Mouse (Mus musculus) spleen, postnatal 10 days (tissue): ENCODE measurements around the gene Ablim1.

Source experiments
- DNase-seq, 2 experiments: peaks; one replicate each; pipeline ENCODE4 v3.0.0; 2021 to 2022; ENCODE audit warnings: low spot score in 2 of 2

Gene Ablim1

GRCm38 (mm10) chr19:57314346-57315012 lies at the start of gene Ablim1:
Gene Ablim1, minus strand, starts transcription at chr19:57314919.
- DNase-seq = peak in 1 of 2 experiments; percentile 46

DNA sequence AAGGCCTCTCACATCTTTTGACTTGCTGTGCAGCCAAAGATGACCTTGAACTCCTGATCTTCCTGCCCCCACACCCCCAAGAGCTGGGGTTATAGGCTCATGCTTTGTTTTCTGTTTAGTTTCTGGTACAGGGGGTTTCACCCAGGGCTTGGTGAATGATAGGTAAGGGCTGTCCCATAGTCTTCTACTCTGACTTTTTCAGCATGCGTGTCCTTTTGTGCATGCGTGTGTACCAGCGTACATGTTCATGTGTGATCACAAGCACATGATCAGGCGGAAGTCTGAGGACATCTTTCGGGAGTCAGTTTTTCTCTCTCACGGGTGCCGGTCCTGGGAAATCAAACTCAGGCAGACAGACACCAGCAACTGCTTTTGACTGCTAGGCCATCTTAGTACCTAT lies 48.8 kb upstream of the Ablim1 start:
- DNase-seq = no peak

DNA sequence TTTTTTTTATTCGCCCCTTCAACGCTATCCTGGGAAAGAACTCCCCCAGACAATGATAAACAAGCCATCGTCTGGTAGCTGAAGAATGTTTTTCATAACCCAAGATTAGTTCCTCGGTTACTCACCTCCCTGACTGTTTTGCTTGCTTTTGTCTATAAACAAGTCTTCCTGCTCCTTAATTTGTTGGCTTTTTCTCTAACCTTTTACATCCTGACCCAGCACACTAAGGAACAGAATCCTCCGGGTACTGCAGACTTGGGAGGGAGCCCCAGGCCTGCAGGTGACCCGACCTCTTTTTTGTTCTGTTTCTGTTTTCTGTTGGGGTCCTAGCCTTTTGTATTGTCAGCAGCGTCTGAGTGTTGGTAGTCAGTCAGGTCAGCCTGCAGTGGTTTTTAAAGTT lies 48.4 kb upstream of the Ablim1 start:
- no peak for DNase-seq

- no peak for DNase-seq
These were observed 47.9 kb upstream of the Ablim1 start for GRCm38 (mm10) chr19:57362586-57362985.

GRCm38 (mm10) chr19:57361939-57362307 lies 47.2 kb upstream of the Ablim1 start:
- DNase-seq = no peak

DNA sequence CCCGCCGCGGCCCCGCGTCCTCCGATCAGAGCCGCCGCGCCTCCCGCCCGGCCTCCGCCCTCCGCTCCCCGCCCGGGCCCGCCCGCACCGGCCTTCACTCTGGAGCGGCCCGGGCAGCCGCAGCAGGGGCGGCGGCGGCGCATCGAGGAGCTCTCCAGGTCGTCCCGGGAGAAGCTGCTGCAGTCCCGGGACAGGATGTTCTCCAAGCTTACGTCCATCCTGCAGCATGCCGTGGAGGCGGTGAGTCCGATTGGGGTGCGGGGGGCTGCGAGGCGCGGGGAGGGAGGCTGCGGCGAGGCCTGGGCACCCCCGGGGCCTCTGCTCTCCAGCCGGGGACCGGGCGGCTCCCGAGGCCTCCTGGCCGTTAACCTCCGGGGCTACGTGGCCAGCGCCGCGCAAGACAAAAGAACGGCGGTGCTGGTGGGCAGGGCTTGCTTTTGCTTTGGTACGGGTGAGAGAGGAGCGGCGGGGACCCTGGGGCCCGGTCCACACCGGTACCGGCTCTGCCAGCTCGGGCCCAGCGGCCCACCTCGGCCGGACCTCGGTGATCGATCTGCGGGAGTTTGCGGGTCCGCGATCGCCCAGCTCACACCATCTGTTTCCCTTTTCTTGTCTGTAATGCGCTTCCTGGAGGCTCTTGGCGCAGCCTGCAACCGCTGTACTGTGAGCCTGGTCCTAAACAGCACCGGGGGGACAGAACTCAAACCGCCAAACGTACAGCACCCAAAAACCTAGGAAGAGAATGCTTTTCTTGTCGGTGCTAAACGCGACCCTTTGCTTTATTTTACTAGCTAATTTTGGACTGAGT lies 46.6 kb upstream of the Ablim1 start:
- DNase-seq = peak; percentile 64 to 82

DNA sequence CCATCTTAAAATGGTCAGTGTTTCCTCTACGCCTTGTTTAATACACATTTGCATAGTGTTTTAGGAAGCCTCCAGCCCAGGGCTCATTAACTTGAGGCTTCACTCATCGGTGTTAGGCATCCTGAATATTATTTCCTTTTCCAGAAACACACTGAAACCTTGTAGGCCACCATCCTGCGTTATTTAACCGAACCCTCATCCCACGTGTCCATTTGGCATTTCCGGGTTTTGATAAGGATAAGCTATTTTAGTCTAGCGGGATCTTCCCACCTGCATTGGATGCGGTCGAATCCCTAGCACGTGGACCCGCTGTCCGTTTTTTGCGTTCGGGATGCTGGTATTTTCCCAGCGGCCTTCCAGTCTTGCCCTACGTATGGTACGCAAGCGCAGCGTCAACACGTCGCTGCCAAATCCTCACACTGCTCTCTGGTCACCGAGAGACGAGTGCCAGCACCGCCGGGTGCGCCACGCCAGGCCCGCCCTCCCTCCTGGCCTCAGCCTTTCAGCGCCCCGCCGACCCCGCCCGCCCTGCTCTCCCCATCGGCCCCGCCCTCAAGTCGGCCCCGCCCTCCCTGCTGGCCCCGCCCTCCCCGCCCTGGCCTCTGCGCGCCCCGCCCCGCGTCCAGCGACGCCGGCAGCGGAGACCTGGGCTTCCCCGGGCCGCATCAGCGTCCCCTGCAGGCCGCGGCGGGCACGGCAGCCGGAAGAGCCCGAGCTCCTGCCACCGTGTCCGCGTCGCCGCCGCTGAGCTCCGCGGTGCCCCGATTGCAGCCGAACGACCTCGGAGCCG lies 45.8 kb upstream of the Ablim1 start, which contains the start of gene Fam160b1:
Gene Fam160b1, plus strand, starts transcription at position 340 of the 790 bp plus-strand sequence.
- DNase-seq = peak; percentile 95

DNA sequence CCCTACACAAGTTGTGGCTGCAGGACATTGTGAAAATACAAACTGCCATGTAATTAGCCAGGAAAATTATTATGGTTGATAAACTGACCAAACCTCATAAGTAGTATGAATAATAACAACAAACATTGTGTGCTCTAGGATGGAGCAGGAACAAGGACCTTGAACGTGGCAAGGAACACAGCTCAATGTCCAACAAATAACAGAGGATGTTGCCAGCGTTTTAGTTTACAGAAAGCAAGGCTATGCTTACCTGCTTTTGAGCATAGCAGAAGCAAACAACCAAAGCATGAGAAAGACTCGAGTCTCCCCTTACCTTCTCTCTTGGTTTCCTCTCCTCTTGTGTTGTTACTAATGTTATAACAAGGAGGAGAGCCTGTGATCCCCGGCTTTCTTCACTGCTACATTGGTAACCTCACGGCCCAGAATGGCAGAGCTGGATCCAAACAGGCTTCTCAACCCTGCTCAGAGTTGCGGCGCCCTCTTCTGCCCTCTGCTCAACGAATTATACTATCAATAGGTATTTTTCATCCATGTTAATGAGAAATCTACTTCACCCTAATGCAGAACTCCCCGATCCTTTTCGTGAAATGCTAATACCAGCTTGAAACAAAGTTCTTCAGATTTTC lies 45.1 kb upstream of the Ablim1 start:
- DNase-seq = peak; percentile 51 to 61

DNA sequence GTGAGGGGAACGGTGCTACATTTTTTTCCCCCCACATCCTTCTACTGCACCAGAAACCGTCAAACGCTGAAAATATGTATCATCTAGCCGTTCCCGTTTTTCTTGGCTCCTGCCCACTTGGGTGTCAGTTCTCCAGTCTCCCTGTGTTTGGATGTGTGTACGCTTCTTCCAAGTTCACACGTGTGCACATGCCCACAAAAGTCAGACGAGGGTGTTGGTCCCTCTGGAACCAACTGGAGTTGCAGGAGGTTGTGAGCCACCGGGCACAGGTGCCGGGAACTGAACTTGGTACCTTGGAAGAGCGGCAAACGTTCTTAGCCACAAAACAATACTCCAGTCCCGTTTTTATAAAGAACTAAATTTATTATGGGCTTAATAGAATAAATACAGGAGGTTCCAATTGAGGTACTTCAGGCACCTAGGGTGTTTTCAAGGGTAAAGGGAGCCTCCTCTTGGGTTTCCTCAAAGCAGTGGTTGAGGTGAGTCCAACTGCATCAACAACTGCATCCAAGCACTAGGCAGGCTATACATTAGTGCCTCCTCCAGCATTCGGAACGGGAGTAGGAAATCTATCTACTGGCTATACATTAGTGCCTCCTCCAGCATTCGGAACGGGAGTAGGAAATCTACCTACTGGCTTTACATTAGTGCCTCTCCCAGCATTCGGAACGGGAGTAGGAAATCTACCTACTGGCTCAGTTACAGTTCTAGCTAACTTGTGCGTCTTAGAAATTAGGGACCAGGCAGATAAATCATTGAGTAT lies 44.3 kb upstream of the Ablim1 start:
- DNase-seq = no peak

GRCm38 (mm10) chr19:57358322-57358721 lies 43.6 kb upstream of the Ablim1 start:
- DNase-seq = peak; percentile 83 to 94

DNA sequence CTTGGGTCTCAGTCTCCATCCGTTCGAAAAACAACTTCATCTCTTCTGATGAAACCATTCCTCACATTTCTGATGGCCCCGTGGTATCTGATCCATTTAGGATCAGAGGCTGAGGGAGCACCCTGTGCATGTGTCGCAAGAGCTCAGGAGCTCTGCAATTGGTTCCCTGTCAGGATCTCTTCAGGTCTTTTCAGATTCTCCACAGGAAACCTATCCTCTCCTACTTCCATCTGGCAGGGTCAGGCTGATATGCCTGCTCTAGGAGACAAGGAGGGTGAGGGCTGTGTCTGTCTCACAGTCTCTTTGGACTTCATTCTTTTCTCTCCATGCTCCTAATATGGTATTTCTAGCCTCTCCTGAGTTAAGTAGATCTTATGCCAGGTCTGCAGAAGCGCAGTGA lies 43.1 kb upstream of the Ablim1 start:
- DNase-seq = no peak

DNA sequence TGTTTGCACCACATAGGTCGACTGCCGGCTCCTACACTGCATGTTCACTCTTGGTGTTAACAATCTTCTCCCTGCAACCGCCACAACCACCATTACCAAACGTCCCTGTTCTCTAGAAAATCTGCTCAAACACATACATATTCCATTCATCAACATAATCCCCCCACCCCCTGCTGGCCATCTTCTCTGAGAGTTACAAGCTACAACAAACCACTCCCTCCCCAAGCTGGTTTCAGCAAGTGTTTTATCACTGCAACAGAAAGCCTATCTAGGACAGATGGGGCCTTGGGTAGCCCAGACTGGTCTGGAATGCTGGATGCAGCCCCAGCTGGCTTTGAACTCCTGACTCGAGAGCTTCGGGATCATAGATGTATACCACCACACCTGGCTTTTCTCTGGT lies 42.5 kb upstream of the Ablim1 start:
- DNase-seq = no peak

DNA sequence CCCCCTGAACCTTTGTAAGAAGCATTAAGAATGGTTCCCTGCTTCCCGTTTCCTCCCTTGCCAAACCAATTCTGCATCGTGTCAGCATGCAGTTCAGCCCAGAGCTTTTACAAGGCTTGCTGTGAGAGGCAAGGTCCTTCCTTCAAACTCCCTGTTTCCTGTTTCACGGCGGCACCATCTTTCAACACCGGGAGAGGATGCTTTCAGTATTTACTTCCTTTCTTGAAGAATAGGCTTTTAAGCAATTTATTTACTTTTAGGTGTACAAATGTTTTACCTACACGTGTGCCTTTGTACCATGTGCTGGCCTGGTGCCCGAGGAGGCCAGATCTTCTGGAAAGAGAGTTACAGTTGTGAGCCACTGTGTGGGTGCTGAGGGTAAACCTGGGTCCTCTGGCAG lies 41.6 kb upstream of the Ablim1 start:
- DNase-seq = no peak

- DNase-seq = peak; percentile 29 to 65
These were observed 40.9 kb upstream of the Ablim1 start for GRCm38 (mm10) chr19:57355451-57356251.

GRCm38 (mm10) chr19:57354715-57355114 lies 40.0 kb upstream of the Ablim1 start:
- no peak for DNase-seq

GRCm38 (mm10) chr19:57354050-57354449 lies 39.3 kb upstream of the Ablim1 start:
- DNase-seq = no peak

DNA sequence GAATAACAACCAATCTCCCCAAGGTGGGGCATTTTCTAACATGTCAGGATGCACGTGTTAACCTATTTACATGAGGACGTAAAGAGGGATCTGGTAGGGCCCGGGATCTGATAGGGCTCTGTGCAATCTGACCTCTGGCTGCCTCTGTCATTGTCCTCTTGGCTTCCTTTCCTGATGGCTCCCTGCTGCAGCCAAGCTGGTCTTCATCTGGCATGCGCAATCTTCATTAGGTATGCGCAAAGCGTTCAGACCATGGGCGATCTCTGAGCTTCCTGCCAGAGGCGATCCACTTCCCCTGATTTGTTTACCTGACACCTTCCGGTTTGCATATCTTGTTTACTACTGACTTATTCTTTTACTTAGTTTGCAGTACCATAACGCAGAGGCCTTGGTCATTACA lies 38.5 kb upstream of the Ablim1 start:
- DNase-seq = no peak

GRCm38 (mm10) chr19:57352337-57352935 lies 37.7 kb upstream of the Ablim1 start:
- no peak for DNase-seq

DNA sequence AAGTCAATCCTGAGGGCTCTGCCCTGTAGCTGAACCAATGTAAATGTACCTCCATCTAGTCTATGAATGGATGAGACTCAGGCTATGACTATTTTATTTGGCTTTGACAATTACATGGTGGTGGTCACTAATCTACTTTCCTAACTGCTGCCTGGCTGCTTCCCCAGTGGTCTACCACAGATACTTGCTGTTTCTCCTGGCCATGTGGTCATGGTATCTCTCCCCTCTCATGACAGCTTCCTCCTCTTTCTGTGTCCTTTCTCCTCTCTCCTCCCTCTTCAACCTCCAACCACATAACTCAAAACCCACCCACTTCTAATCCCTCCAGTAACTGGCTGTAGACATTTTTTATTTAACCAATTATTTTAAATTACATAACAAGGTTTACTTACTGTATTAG lies 34.4 kb upstream of the Ablim1 start:
- DNase-seq = no peak

DNA sequence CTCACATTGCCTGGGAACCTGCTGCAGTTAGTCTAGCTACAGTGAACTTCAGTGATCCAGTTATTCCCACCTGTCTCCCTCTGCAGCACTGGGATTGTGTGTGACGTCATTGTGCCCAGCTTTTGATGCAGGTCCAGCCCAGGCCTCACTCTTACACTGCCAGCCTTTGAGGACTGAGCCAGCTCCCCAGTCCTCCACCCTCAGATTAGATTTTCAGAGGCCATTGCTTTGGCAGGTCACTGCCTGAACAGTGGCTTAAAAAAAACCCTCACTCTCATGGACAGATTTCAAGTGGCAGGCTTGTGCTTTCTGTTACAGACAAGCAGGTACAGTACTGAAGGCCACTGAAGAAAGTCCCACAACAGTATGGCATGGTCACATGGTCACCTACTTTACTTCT lies 30.0 kb upstream of the Ablim1 start:
- DNase-seq = no peak
